Mouse (Mus musculus): ENCODE measurements around the gene Rfng. TPM values are rescaled to one million over a fixed set of nuclear protein-coding genes. Genes with fewer than 3 reads are reported as not detected.
"Not testable (repeated sequence)": the region's sequence is repeated elsewhere in the genome, so short reads cannot be mapped to it uniquely, and the experiment has no call there.

Gene Rfng
- polyA plus RNA-seq (2014; fragmentation: Nextera tagmentation; extraction: Ambion mirVana): 89.6 and 91.1 TPM in 2 replicates

GRCm38 (mm10) chr11:120784064-120784791 is at the start of gene Rfng, which contains the start of gene Gps1:
TSS of gene Rfng (minus strand) at chr11:120784207.
TSS of gene Gps1 (plus strand) at chr11:120784272.
- under 1% methylated on average over 81 of the region's 107 CpGs for WGBS
- Histone ChIP-seq H3K36me3 (ENCODE audit: control insufficient read depth, insufficient read depth, low read length) (peaks cover 20% of the 10 kb centered on the region; the same call in 1 of the 2 replicates), H3K27me3 (ENCODE audit: control insufficient read depth, insufficient read depth, low read length) (no peaks in the 10 kb centered on the region)

GRCm38 (mm10) chr11:120832962-120833361 is 49.0 kb upstream of the Rfng start:
- H3K4me2 ChIP-seq (ENCODE audit: low read depth, low read length); ATAC-seq (ENCODE audit: low read depth); H3K4me1 ChIP-seq (ENCODE audit: control insufficient read depth, insufficient read depth, low read length); H3K27me3 ChIP-seq (ENCODE audit: control insufficient read depth, insufficient read depth, low read length); H3K9me3 ChIP-seq (ENCODE audit: control insufficient read depth, low read length); H3K9ac ChIP-seq (replicated peaks; ENCODE audit: low read depth, low read length); H3K4me3 ChIP-seq (ENCODE audit: low read depth, low read length); H3K36me3 ChIP-seq (ENCODE audit: control insufficient read depth, insufficient read depth, low read length): not testable (repeated sequence)
- 96% methylated on average over 5 of the region's 5 CpGs for WGBS
- H3K27ac ChIP-seq (ENCODE audit: low read depth, low read length): peak overlapping the region; percentile 48; the same call in 1 of the 2 replicates

More at GRCm38 (mm10) chr11:120784064-120784791, at the start of gene Rfng, which contains the start of gene Gps1:
- Histone ChIP-seq H3K4me3 (ENCODE audit: low read depth, low read length) (peak within 1 kb of the TSS; percentile 96), H3K4me1 (ENCODE audit: control insufficient read depth, insufficient read depth, low read length) (peaks cover 19% of the 10 kb centered on the region), H3K9ac (replicated peaks; ENCODE audit: low read depth, low read length) (peak within 1 kb of the TSS; percentile 88), H3K4me2 (ENCODE audit: low read depth, low read length) (peak within 1 kb of the TSS; percentile 95), H3K27ac (ENCODE audit: low read depth, low read length) (peak within 1 kb of the TSS; percentile 84), H3K9me3 (ENCODE audit: control insufficient read depth, low read length) (no peaks in the 10 kb centered on the region)
- peak; percentile 88 for ATAC-seq (ENCODE audit: low read depth)

- Histone ChIP-seq H3K27me3 (ENCODE audit: control insufficient read depth, insufficient read depth, low read length) (no peaks in the 10 kb centered on the region), H3K9me3 (ENCODE audit: control insufficient read depth, low read length) (no peaks in the 10 kb centered on the region), H3K4me1 (ENCODE audit: control insufficient read depth, insufficient read depth, low read length) (0 out of 2 replicates have a peak, but pooled peaks cover 3% of the 10 kb centered on the region), H3K4me3 (ENCODE audit: low read depth, low read length) (no peak overlapping the region), H3K4me2 (ENCODE audit: low read depth, low read length) (no peak overlapping the region), H3K9ac (replicated peaks; ENCODE audit: low read depth, low read length) (no peak overlapping the region), H3K27ac (ENCODE audit: low read depth, low read length) (no peak overlapping the region), H3K36me3 (ENCODE audit: control insufficient read depth, insufficient read depth, low read length) (no peaks in the 10 kb centered on the region)
- ATAC-seq (ENCODE audit: low read depth): no peak
- WGBS: 82% methylated on average over 3 of the region's 3 CpGs
These were observed 47.8 kb upstream of the Rfng start for GRCm38 (mm10) chr11:120831659-120832440.

GRCm38 (mm10) chr11:120830686-120831085 is 46.7 kb upstream of the Rfng start:
- H3K27ac ChIP-seq (ENCODE audit: low read depth, low read length): no peak overlapping the region
- 0 out of 2 replicates have a peak, but pooled peaks cover 3% of the 10 kb centered on the region for H3K4me1 ChIP-seq (ENCODE audit: control insufficient read depth, insufficient read depth, low read length)
- no peaks in the 10 kb centered on the region for H3K36me3 ChIP-seq (ENCODE audit: control insufficient read depth, insufficient read depth, low read length)
- no peak overlapping the region for H3K9ac ChIP-seq (replicated peaks; ENCODE audit: low read depth, low read length)
- H3K4me3 ChIP-seq (ENCODE audit: low read depth, low read length): no peak overlapping the region
- 89% methylated on average over 12 of the region's 12 CpGs for WGBS
- no peaks in the 10 kb centered on the region for H3K9me3 ChIP-seq (ENCODE audit: control insufficient read depth, low read length)
- no peak for ATAC-seq (ENCODE audit: low read depth)
- no peak overlapping the region for H3K4me2 ChIP-seq (ENCODE audit: low read depth, low read length)
- H3K27me3 ChIP-seq (ENCODE audit: control insufficient read depth, insufficient read depth, low read length): no peaks in the 10 kb centered on the region

- Histone ChIP-seq H3K9ac (replicated peaks; ENCODE audit: low read depth, low read length) (no peak overlapping the region), H3K27ac (ENCODE audit: low read depth, low read length) (no peak overlapping the region), H3K4me2 (ENCODE audit: low read depth, low read length) (no peak overlapping the region), H3K4me1 (ENCODE audit: control insufficient read depth, insufficient read depth, low read length) (peaks cover 8% of the 10 kb centered on the region; the same call in 1 of the 2 replicates), H3K36me3 (ENCODE audit: control insufficient read depth, insufficient read depth, low read length) (no peaks in the 10 kb centered on the region), H3K9me3 (ENCODE audit: control insufficient read depth, low read length) (no peaks in the 10 kb centered on the region), H3K27me3 (ENCODE audit: control insufficient read depth, insufficient read depth, low read length) (no peaks in the 10 kb centered on the region), H3K4me3 (ENCODE audit: low read depth, low read length) (no peak overlapping the region)
- ATAC-seq (ENCODE audit: low read depth): no peak
- WGBS: 92% methylated on average over 10 of the region's 10 CpGs
These were observed 45.9 kb upstream of the Rfng start for GRCm38 (mm10) chr11:120829757-120830532.

GRCm38 (mm10) chr11:120828416-120828815 is 44.4 kb upstream of the Rfng start:
- Histone ChIP-seq H3K36me3 (ENCODE audit: control insufficient read depth, insufficient read depth, low read length) (no peaks in the 10 kb centered on the region), H3K4me2 (ENCODE audit: low read depth, low read length) (no peak overlapping the region), H3K27me3 (ENCODE audit: control insufficient read depth, insufficient read depth, low read length) (no peaks in the 10 kb centered on the region), H3K4me3 (ENCODE audit: low read depth, low read length) (no peak overlapping the region), H3K27ac (ENCODE audit: low read depth, low read length) (no peak overlapping the region), H3K9me3 (ENCODE audit: control insufficient read depth, low read length) (no peaks in the 10 kb centered on the region), H3K4me1 (ENCODE audit: control insufficient read depth, insufficient read depth, low read length) (peaks cover 6% of the 10 kb centered on the region; the same call in 1 of the 2 replicates), H3K9ac (replicated peaks; ENCODE audit: low read depth, low read length) (no peak overlapping the region)
- WGBS: 86% methylated on average over 4 of the region's 4 CpGs
- no peak for ATAC-seq (ENCODE audit: low read depth)

GRCm38 (mm10) chr11:120826016-120826953 is 42.3 kb upstream of the Rfng start:
- Histone ChIP-seq H3K27ac (ENCODE audit: low read depth, low read length) (peak overlapping the region; percentile 99; the same call in 1 of the 2 replicates), H3K4me2 (ENCODE audit: low read depth, low read length) (no peak overlapping the region), H3K36me3 (ENCODE audit: control insufficient read depth, insufficient read depth, low read length) (no peaks in the 10 kb centered on the region), H3K9ac (replicated peaks; ENCODE audit: low read depth, low read length) (no peak overlapping the region), H3K4me3 (ENCODE audit: low read depth, low read length) (no peak overlapping the region), H3K9me3 (ENCODE audit: control insufficient read depth, low read length) (no peaks in the 10 kb centered on the region), H3K27me3 (ENCODE audit: control insufficient read depth, insufficient read depth, low read length) (no peaks in the 10 kb centered on the region), H3K4me1 (ENCODE audit: control insufficient read depth, insufficient read depth, low read length) (peaks cover 24% of the 10 kb centered on the region)
- WGBS: 76% methylated on average over 8 of the region's 8 CpGs
- ATAC-seq (ENCODE audit: low read depth): no peak

Data from neural tube, embryonic 14.5 days (tissue).